Mouse (Mus musculus) right cerebral cortex, adult 2 months (tissue): ENCODE results near the gene Gimap4.
"Not testable (repeated sequence)": the region's sequence is repeated elsewhere in the genome, so short reads cannot be mapped to it uniquely, and the experiment has no call there.

Source experiments
- DNase-seq, 2 experiments: peaks; one replicate each; pipeline ENCODE4 v3.0.0; 2021 to 2022; ENCODE audit warnings: low spot score in 2 of 2

Gene Gimap4

GRCm38 (mm10) chr6:48675931-48676859, 8.2 kb upstream of the Gimap4 start, which contains the start of gene Gimap9:
Gene Gimap9, plus strand, starts transcription at chr6:48676129.
- no peak for DNase-seq

GRCm38 (mm10) chr6:48676860-48677415, 7.4 kb upstream of the Gimap4 start:
- DNase-seq = no peak

DNA sequence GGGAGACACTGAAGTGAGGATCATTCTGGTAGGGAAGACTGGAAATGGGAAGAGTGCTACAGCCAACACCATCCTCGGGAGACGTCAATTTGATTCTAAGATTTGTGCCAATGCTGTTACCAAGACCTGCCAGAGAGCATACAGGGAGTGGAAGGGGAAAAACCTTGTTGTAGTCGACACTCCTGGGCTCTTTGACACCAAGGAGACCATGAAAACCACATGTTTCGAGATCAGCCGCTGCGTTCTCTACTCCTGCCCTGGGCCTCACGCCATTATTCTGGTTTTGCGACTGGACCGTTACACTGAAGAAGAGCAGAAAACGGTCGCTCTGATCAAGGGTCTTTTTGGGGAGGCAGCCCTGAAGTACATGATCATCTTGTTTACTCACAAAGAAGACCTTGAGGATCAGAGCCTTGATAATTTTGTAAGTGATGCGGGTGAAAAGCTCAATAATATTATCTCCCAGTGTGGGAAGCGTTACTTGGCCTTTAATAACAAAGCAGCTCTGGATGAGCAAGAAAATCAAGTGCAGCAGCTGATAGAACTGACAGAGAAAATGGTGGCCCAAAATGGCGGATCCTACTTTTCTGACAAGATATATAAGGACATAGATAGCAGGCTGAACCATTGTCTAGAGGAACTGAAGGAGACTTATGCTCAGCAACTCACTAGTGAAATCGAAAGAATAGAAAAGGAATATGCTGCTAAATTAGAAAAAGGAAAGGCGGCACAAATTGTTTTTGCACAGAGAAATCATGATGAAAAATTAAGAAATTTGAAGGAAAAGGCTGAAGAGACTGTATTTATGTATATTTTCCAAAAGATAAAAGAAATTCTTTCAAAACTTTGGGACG, 6.6 kb upstream of the Gimap4 start:
- no peak for DNase-seq

DNA sequence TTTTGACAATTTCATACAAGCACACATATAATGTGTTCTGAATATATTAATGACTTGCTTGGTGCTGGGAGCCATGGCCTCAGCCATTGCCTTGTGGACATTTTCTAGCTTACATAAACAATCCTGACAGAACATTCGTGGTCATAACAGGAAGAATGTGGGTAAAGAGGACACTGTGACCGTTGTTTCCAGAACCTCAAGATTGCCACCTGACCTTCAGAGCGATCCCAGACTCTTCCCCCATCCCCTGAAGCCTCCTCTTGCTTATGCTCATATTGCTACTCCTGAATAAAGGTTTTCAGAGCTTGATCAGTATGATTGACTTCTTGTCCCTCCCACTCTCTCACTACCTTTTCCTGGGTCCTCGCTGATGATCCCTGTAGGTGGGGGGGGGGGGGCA, 6.0 kb upstream of the Gimap4 start:
- no peak for DNase-seq

DNA sequence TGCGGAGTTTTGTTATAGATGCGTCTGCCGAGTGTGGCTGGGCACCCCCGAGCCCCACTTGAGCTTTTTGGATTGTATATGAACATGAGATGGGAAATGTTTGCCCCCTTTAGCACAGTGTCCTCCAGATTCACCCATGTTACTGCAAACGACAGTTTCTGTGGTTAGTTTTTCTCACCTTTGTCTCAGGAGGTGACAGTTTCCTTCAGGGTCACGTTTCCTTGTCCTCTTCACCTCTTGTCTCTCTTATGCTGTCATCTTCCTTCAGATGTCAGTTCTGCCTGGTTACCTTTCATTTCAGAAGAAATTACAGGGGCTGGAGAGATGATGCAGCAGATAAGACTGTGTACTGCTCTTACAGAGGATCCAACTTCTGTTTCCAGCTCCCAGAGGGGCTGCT, 4.6 kb upstream of the Gimap4 start:
- DNase-seq = no peak

DNA sequence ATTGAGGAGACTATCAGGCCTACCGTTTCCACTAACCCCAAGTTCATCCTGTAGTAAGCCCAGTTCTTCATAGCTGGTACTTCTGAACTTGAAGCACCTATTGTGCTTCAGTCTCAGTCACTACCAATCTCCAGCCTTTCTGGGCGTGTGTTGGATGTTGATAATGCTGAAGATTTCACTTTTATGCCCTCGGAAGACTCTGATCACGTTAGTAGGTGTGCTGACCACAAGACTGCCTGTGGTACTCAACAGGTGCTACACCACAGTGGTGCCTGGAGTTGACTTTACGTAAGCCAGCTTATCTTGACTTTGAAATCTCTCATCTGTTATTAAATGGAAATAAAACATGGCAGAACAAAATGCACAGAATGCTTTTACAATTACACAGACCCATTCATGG, 3.9 kb upstream of the Gimap4 start:
- no peak for DNase-seq

DNA sequence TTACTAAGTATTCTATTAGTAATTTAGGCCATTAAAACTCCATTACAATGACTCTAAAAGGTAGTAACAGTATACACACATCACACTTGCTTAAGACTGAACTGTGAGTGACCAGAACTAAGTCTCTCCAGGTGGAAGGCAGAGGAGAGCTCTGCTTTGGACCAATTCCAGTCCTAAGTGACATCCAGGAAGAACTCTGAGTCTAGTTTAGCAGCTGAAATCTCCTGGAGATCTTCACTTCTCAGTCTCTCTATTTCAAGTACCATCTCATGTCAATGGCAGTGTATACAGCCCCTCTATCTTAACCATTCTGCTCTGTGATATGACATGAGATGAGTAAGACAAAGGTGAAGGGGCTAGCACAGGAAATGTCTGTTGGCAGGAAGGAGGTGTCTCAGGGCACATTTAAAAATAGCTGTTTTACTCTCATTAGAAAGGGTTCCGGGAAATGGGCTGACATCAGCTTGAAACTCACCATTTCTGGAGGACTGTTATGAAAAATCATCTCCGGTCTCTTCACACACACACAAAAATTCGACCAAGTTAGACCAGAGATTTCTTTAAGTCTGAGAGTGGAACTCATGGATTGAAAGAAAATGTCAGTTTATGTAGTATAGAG, 2.8 kb upstream of the Gimap4 start:
- DNase-seq = no peak

DNA sequence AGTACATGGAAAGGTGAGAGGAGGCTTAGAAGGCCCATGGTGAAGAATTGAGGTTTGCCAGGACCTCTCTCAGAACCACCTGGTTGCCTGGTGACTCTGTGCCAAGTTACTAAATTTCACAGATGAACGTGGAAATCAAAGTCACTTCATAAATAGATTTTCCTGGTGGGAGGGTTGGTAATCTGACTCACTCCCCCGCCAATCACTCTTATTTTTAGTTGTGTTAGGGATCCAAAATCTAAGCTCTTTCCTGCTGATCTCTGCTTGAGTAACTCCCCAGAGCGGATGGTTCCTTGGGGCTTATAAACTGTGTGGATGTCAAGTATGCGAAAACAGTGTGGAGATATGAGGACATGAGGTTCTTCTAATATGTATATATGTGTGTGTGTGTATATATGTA, 2.1 kb upstream of the Gimap4 start:
- DNase-seq = peak; percentile 16 to 17

DNA sequence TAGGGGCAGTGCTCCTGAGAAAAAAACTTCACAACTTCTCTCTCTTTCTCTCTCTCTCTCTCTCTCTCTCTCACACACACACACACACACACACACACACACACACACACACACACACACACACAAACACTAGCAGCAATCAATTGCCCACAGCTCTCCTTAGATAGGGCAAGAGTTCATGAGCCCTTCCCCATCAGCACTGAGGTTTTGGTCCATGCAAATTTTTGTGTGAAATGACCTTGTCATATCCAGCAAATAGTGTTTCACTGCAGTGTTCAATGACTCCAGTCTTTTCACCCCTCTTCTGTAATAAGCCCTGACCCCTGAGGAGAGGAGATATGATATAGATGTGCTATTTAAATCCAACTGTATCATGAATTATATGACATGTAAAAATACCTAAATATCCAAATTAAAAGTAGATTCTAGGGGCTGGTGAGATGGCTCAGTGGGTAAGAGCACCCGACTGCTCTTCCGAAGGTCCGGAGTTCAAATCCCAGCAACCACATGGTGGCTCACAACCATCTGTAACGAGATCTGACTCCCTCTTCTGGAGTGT, 1.0 kb upstream of the Gimap4 start:
- DNase-seq = not testable (repeated sequence)

- no peak for DNase-seq
Observed at GRCm38 (mm10) chr6:48684806-48685205, 457 bp downstream of the Gimap4 start.

GRCm38 (mm10) chr6:48685251-48685650, 902 bp downstream of the Gimap4 start:
- no peak for DNase-seq

- DNase-seq = peak in 1 of 2 experiments; percentile 27
Observed at GRCm38 (mm10) chr6:48685694-48686665, 1.6 kb downstream of the Gimap4 start.

- no peak for DNase-seq
Observed at GRCm38 (mm10) chr6:48687077-48687476, 2.7 kb downstream of the Gimap4 start.

DNA sequence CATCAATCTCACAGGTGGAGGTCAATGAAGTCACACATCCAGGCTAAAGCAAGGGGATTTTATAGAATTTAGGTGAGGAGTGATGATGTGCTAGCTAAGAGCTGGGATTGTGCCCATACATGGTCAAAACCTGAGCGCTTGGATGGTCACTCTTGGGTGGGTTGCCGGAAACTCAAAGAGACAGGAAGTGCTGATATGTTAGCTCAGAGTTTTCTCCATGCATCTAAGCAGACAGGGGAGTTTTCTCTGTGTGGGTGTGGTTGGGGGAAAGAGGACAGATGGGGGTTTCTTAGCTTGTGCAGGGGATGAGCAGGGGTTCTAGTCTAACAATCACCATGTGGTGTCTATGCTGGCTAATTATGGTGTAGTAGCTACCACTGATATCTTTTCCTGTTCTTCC, 5.0 kb downstream of the Gimap4 start:
- no peak for DNase-seq

DNA sequence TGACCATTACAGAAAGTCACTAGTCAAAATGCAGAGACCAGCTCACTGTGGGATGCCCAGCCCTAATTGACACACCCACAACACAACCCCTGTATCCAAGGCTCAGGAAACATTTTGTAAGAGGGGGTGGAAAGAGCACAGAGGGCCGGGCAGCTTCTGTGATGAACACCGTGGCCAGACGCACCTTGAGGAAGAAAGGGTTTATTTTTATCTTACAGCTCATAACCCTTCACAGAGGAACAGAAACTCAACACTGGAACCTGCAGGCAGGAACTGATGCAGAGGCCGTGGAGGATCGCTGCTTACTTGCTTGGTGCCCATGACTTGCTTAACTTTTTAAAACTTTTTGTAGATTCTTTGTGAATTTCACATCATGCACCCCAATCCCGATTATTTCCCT, 8.6 kb downstream of the Gimap4 start:
- no peak for DNase-seq

GRCm38 (mm10) chr6:48696830-48697554, 12.6 kb downstream of the Gimap4 start:
- DNase-seq = no peak

GRCm38 (mm10) chr6:48697555-48697930, 13.2 kb downstream of the Gimap4 start:
- no peak for DNase-seq

DNA sequence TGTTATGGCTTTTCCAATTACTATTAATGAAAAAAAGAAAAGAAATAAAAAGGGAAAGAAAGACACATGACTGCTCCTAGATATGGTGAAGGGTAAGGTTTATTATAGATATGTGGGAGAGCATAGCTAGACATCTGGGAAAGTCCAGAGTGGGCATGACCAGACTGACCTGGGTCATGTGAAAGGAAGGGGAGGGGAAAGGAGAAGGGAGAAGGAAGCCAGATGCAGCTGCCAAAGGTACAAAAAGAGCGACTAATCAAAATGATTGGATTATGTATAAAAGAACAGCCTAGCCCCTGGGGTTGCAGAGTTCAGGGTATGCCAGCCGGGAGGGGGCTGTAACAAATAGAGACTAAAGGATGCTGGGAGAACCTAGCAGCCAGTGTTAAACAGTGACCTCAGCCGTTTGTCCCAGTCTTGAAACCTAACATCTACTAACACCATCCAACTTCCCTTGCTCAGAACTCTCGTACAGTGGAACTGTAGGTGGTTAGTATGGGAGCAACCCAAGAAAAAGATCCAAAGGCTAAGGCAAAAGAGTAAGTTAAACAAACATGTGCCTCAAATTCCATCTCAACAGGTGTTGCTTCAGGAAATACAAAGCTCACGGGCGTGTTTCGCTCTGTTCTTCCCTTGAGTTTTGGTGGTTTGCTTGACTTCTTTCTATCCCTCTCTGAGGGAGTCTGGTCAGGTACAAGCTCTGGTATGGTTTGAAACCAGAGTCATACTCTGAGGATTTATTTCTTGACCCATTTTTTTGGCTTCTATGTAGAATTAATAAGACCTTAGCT, 13.9 kb downstream of the Gimap4 start:
- DNase-seq = no peak

DNA sequence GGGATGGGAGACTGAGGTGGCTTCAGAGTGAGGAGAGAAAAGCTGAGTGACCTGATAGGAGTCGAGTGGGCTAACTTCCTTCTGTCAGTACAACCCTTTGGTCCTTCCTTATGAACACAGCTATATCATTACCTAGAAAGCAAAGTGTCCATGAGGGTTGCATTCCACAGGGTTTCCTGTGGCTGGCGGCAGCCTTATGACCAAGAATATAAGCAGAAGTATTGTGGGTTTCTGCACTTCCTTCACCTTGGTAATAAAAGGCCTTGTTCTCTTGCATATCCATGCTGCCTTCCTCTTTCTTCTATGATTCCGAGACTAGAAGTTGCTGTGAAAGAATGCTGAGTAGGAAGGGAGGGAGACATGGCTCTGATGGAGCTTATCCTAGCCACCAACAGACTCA, 14.5 kb downstream of the Gimap4 start:
- DNase-seq = no peak
